Mouse (Mus musculus): ENCODE data around the gene Zmynd8.
A peak's percentile ranks its signal among the peaks of the same experiment; 100 is the strongest.

DNA sequence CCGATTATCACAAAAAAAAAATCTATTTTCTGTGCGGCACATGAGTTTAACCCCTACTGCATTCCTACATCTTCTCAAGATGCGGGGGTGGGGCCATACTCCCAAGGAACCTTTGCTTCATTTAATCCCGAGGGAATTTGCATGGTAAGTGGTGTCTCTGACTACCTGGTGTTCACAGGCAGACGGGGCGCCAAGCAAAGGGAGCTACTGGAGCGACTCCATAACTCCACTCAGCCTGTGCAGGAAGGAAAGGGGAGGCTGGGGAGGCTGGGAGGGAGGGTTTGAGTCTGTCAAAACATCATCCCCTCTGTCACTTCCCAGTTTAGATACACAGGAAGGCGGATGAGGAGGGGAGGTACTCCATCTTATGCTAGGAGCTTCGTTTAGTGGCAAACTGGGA is 66.5 kb downstream of the Zmynd8 start:
- TF ChIP-seq CTCF (IDR thresholded peaks at IDR 0.05; ENCODE audit: insufficient read depth, low read length) (no peak), POLR2A (IDR thresholded peaks at IDR 0.05; ENCODE audit: borderline replicate concordance, extremely low read depth, low read depth, low read length) (peak; percentile 28; the same call in 1 of the 2 replicates)
